Mouse (Mus musculus) G1E (cell line): ENCODE data around the gene Prickle1. TPM values are rescaled to one million over a fixed set of nuclear protein-coding genes. Genes with fewer than 3 reads are reported as not detected.

Experiments used
- ATAC-seq: 2 replicates; pipeline ENCODE4 v1.8.0; 2016; ENCODE audit warnings: mild to moderate bottlenecking; ENCODE audit not compliant: insufficient number of reproducible peaks, poor library complexity, low FRiP score, severe bottlenecking; ENCODE audit errors: extremely low read depth
- DNase-seq: peaks from one replicate; pipeline ENCODE4 v3.0.0; 2012; ENCODE audit warnings: low spot score
- H3K27me3 ChIP-seq: 2 replicates; pipeline ENCODE4 v1.6.1; 2012; ENCODE audit warnings: mild to moderate bottlenecking, low read length, inconsistent platforms; ENCODE audit not compliant: insufficient read depth
- H3K36me3 ChIP-seq: replicated peaks from 2 replicates; pipeline ENCODE3; 2012; ENCODE audit warnings: mild to moderate bottlenecking, inconsistent platforms
- H3K4me1 ChIP-seq: 2 replicates; pipeline ENCODE4 v1.6.1; 2012; ENCODE audit warnings: low read depth, low read length, inconsistent platforms, mixed read lengths; ENCODE audit not compliant: insufficient read depth
- H3K4me3 ChIP-seq: 2 replicates; pipeline ENCODE4 v1.5.1; 2012; ENCODE audit warnings: low read depth, mild to moderate bottlenecking, inconsistent platforms, low read length, moderate library complexity, mixed read lengths
- H3K9me3 ChIP-seq: replicated peaks from 2 replicates; pipeline ENCODE4 v1.6.1; 2012; ENCODE audit warnings: inconsistent platforms
- CTCF ChIP-seq: IDR thresholded peaks from 2 replicates; pipeline ENCODE4 v1.5.1; 2012; ENCODE audit warnings: low read depth, low read length, inconsistent platforms, mixed read lengths
- GATA1 ChIP-seq: IDR thresholded peaks from 2 replicates; pipeline ENCODE4 v1.6.1; 2012; ENCODE audit warnings: borderline replicate concordance, low read length, inconsistent platforms, mixed read lengths
- GATA2 ChIP-seq: IDR thresholded peaks from 2 replicates; pipeline ENCODE4 v1.6.1; 2012; ENCODE audit warnings: low read depth, low read length, inconsistent platforms, borderline replicate concordance
- POLR2AphosphoS5 ChIP-seq: IDR thresholded peaks from 2 replicates; pipeline ENCODE4 v1.6.1; 2012; ENCODE audit warnings: low read depth, low read length, inconsistent platforms; ENCODE audit not compliant: insufficient replicate concordance
- TAL1 ChIP-seq: conservative IDR thresholded peaks from 2 replicates; pipeline ENCODE4 v1.6.1; 2012; ENCODE audit warnings: low read depth, low read length, inconsistent platforms, mixed read lengths
- polyA plus RNA-seq: library from polyadenylated mRNA; stranded (reverse); fragments of >175 nt; gene quantifications from 2 replicates; pipeline ENCODE4 v1.2.3, GENCODE M21; 2012
- total RNA-seq, 2 experiments: library from RNA; stranded (forward) in 1 of 2; stranded (reverse) in 1 of 2; fragments of 200-1000 nt in 1 of 2; fragments of >200 nt in 1 of 2; fragmentation: Nextera tagmentation in 1 of 2; gene quantifications; 2 replicates each; pipeline ENCODE4 v1.2.3; 2014 to 2017

Prickle1 gene
- total and polyA plus RNA-seq, 3 experiments = under 0.01 TPM; not detected in 2

DNA sequence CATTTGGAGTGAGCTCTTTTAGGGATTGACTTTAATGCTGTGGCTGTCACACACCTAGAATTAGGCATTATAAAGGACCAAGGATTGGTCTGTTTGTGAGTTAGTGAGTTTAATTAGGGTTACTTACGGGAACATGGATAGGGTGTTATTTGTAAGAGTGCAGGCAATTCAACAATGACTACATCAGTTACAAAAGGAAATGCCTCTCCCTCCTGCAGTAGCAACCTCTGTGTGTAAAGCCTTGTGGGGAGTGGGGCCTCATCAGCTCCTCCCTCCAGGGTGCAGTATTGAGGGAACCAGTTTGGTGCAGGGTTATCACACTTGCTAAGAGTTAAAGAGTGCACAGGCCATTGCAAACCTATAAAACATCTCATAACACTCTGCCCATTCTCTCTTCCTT, 123.6 kb downstream of the Prickle1 start:
- Histone ChIP-seq H3K27me3 (no peaks in the 10 kb centered on the region), H3K9me3 (no peaks in the 10 kb centered on the region), H3K4me1 (peaks cover 2% of the 10 kb centered on the region; the same call in 1 of the 2 replicates), H3K4me3 (no peak overlapping the region), H3K36me3 (peaks cover 61% of the 10 kb centered on the region)
- no peak for DNase-seq
- ATAC-seq = no peak
- TF ChIP-seq GATA2 = no peak
- TF ChIP-seq TAL1 = no peak
- TF ChIP-seq CTCF = no peak
- TF ChIP-seq POLR2AphosphoS5 = no peak

GRCm38 (mm10) chr15:93471651-93472050, 124.0 kb downstream of the Prickle1 start:
- ATAC-seq = no peak
- H3K27me3 ChIP-seq = no peaks in the 10 kb centered on the region
- no peak overlapping the region for H3K4me3 ChIP-seq
- H3K4me1 ChIP-seq = peaks cover 2% of the 10 kb centered on the region; the same call in 1 of the 2 replicates
- no peak for TF ChIP-seq GATA2
- no peak for TF ChIP-seq POLR2AphosphoS5
- TF ChIP-seq CTCF = no peak
- no peak for TF ChIP-seq GATA1
- TF ChIP-seq TAL1 = no peak
- DNase-seq = no peak
- peaks cover 63% of the 10 kb centered on the region for H3K36me3 ChIP-seq
- H3K9me3 ChIP-seq = no peaks in the 10 kb centered on the region

DNA sequence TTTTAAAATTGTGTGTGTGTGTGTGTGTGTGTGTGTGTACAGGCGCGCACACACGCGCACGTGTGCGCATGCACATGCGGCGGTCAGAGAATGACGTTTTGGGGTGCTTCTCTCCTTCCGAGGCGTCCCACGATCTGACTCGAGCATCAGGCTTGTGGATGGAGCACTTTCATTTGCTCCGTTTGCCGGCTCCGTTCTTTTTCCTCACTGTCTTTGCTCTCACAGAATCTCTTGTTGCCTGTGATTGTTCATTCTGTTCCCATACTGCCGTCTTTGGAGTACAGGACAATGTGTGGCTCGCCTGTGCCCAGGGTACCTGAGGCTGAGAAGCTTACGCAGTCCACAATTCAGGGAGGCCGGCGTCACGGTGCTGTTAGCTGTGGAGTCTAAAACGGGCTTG, 134.6 kb downstream of the Prickle1 start:
- Histone ChIP-seq H3K4me1 (no peaks in the 10 kb centered on the region), H3K36me3 (peaks cover 81% of the 10 kb centered on the region), H3K9me3 (no peaks in the 10 kb centered on the region), H3K4me3 (no peak overlapping the region), H3K27me3 (no peaks in the 10 kb centered on the region)
- no peak for TF ChIP-seq TAL1
- TF ChIP-seq GATA2 = no peak
- TF ChIP-seq CTCF = no peak
- no peak for TF ChIP-seq POLR2AphosphoS5
- no peak for TF ChIP-seq GATA1
- ATAC-seq = no peak
- no peak for DNase-seq

GRCm38 (mm10) chr15:93459422-93459821, 136.3 kb downstream of the Prickle1 start:
- ATAC-seq (no peak), DNase-seq (no peak)
- Histone ChIP-seq H3K4me3 (no peak overlapping the region), H3K4me1 (no peaks in the 10 kb centered on the region), H3K36me3 (peaks cover 80% of the 10 kb centered on the region), H3K9me3 (no peaks in the 10 kb centered on the region), H3K27me3 (no peaks in the 10 kb centered on the region)
- TF ChIP-seq TAL1 (no peak), POLR2AphosphoS5 (no peak), CTCF (no peak), GATA1 (no peak), GATA2 (no peak)

DNA sequence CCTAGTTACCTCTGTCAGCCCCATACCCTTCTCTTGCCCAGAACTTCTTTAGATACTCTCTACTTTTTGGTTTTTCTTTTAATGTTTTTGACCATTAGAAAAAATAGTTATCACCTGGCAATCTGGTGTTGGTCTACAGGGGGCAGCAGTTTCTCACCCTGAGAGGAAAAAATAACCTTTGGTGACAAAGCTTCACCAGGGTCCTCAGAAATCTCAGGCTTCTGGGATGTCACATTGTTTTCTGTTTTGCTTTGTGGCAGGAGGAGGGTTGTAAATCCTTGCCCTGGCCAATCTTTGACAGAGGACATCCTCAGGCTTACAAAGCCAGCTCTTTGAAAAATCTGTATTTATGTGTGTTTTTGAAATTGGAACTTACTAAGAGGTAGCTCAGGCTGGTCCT, 139.7 kb downstream of the Prickle1 start:
- no peak overlapping the region for H3K4me3 ChIP-seq

DNA sequence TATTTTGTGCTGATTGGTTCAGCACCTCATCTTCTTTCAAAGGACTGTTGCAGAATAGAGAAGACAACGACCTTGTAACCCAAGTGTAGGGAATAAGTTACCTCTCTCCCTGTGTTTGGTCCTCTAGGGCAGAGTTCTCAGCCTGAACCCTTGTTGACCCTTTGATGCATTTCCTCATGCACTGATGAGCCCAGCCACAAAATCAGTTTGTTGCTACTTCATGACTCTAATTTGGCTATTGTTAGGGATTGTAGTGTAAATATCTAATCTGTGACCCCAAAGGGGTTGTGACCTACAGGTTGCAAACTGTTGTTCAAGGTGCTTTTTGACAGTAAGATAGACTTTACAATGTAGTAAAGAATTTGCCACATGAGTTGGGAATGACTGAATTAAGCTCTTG, 142.4 kb downstream of the Prickle1 start:
- Histone ChIP-seq H3K27me3 (no peaks in the 10 kb centered on the region), H3K4me3 (no peak overlapping the region), H3K9me3 (no peaks in the 10 kb centered on the region), H3K4me1 (no peaks in the 10 kb centered on the region; the same call in 1 of the 2 replicates), H3K36me3 (peaks cover 79% of the 10 kb centered on the region)
- ATAC-seq (no peak), DNase-seq (no peak)
- TF ChIP-seq GATA1 = no peak

More for the DNA sequence above, 139.7 kb downstream of the Prickle1 start:
- no peak for ATAC-seq
- TF ChIP-seq GATA2 (no peak), POLR2AphosphoS5 (no peak), CTCF (no peak), GATA1 (no peak), TAL1 (no peak)
- Histone ChIP-seq H3K27me3 (no peaks in the 10 kb centered on the region), H3K36me3 (peaks cover 79% of the 10 kb centered on the region), H3K4me1 (no peaks in the 10 kb centered on the region), H3K9me3 (no peaks in the 10 kb centered on the region)
- no peak for DNase-seq

Other genes with a start within 250 kb of the Prickle1 start
- 95.8 and 98.3 TPM in 2 replicates for gene Zcrb1, start 197.6 kb downstream of the Prickle1 start, total RNA-seq (2014; fragmentation: Nextera tagmentation)
- gene Zcrb1, start 197.6 kb downstream of the Prickle1 start, total RNA-seq (2017) = 61.6 and 75.3 TPM in 2 replicates
- 98.9 and 107 TPM in 2 replicates for gene Zcrb1, start 197.6 kb downstream of the Prickle1 start, polyA plus RNA-seq
- 96.4 and 114 TPM in 2 replicates for gene Pphln1, start 197.5 kb downstream of the Prickle1 start, total RNA-seq (2014; fragmentation: Nextera tagmentation)
- 27.8 and 34.3 TPM in 2 replicates for gene Pphln1, start 197.5 kb downstream of the Prickle1 start, total RNA-seq (2017)
- gene Pphln1, start 197.5 kb downstream of the Prickle1 start, polyA plus RNA-seq = 10.0 and 11.4 TPM in 2 replicates